Mouse (Mus musculus): Measurements from ENCODE around the gene Med27.

The Med27 gene

DNA sequence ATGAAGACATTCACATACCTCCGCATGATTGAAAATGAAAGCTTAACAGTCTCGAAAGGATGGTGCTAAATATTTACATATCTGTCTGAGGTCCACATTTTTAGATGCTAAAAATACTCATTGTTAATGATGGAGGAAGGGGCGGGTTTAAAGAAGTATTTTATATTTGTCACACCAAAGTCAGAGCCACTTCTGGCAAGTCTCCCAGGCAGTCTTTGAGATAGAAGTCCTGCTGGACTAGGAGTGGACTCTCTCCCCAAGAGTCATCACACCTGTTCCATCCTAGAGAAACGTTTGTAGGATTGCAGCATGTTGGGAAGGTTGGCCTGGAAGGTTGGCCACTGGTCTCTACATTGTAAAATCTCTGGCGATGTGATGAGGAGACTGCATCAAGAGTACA, 90.5 kb downstream of the Med27 start:
- DNase-seq (ENCODE audit: low spot score) = no peak

GRCm38 (mm10) chr2:29437861-29438529, 91.4 kb downstream of the Med27 start:
- no peak for DNase-seq (ENCODE audit: low spot score)

DNA sequence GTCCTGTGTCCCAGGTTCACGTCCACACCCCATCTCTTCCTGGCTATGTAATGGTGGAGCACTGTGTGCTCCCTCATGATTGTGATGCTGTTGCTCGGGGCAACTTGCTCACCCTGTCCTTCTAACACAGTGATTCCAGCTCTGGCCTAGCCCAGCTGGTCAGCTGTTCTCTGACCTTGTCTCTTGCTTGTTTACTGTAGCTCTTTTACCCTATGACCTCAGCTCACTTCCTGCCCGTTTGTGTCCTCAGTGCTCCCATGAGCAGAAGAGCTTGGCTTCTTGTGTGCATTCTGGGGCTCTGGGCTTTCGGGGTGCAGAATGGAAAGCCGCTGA, 91.9 kb downstream of the Med27 start:
- no peak for DNase-seq (ENCODE audit: low spot score)

- no peak for DNase-seq (ENCODE audit: low spot score)
Observed at GRCm38 (mm10) chr2:29438986-29439385, 92.4 kb downstream of the Med27 start.

- no peak for DNase-seq (ENCODE audit: low spot score)
Observed at GRCm38 (mm10) chr2:29439396-29439795, 92.8 kb downstream of the Med27 start.

- no peak for DNase-seq (ENCODE audit: low spot score)
Observed at GRCm38 (mm10) chr2:29439857-29440502, 93.4 kb downstream of the Med27 start.

DNA sequence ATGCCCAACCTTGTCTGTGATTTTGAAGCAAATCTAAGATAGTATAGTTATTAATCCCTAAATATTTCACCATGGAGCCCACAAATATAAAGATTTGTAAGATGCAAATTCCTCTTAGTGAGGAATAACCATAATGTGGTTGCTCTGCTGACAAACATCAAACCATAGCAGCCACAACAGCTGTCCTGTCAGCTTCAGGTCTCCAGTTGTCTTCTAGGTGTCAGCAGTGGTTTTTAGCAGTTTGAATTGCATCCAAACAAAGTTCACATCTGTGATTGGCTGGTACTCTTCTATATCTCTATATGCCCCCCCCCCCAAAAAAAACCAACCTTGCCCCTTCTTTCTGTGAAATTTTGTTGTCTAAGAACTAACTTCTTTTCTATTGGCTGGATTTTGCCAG, 95.7 kb downstream of the Med27 start:
- no peak for DNase-seq (ENCODE audit: low spot score)

DNA sequence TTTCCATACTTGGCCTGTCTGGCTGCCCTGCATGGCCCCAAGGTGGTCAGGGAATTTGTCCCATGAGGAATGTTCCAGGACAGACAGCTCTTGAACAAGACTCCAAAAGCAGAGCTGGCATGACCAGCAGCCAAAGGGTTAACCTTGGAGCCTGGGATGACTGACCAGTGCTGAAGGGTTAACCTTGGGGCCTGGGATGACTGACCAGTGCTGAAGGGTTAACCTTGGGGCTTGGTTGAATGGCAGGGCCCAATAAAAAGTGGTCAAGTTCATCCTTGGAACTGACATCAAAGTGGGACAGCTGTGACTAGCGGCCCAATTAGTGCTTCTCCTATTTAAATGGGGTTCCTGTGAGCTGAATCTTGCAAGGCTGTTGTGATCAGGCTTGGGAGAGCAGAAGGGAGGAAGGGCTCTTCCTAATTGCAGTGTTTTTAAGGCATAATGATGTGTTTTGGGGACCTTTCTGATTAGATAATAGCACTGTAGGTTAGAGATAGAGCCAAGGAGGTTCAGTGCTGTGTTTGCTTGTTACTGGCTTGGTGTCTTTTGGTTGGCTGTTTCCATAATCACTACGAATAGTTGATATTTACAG, 97.1 kb downstream of the Med27 start:
- no peak for DNase-seq (ENCODE audit: low spot score)

DNA sequence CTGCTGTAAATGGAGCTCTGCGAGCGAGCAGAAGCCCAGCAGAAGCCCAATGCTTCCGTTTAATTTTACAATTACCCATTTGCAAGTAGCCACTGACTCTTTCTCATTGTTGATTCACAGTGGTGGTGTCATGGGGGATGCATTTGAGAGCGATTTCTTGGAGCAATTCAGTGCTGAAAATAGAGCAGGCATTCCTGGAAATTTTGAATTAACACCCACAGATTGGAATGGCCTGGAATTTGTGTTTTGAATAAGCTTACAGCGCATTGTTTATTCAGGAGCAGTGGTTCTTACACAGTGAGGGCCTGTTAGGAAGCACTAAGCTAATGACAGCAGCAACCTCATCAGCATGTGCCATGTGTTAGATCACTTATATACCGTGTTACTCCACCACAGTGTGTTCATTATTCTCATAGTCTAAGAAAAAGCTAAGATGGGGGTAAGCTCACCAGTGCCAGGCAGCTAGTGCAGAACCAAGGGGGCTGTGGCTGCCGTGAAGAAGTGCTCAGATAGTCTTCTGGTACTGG, 101.9 kb downstream of the Med27 start:
- DNase-seq (ENCODE audit: low spot score) = no peak

DNA sequence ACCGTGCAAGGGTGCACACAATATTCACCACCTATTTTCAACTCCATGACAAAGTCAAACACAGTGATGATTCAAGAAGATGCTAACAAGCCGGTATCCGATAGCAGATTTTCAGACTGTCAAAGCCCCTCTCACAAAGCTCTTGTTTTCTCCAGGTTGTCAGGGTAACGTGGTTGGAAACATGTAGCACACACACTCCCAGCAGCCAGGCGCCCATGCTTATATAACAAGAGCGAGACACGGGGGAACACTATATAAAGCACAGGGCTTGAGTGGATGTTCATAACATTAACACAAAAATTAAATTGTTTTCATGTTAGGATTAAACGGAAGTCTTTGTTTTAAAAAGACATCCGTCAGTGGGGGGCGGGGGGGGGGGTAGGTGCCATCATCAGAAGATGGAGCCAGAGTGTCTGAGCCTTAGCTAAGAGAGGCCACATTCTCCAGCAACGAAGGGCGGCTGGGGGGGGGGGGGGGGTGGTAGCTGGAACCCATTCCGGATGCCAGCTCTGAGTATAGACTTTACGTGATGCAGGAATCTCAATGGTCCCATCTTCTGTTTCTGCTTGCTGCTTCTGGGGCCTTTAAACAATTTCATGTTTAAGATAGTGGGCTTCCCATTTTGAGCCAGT, 104.9 kb downstream of the Med27 start:
- DNase-seq (ENCODE audit: low spot score) = no peak

DNA sequence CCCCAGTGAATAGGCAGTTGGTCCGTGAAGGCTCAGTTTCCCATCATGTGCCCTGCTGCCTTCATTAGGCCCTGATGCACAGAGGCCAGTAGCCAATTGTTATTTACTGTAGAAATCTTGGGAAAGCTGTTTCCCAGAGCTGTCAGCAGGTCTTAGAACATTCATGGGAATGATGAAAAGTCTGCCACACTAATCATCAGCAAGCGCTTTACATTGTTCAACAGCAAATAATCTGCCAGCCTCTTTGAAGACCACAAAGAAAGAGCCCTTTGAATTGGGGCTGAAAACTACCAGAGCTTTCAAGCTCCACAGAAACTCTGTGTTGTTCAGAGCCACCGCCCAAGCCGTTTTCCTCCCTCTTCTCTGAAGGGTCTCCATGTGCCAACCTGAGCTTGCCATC, 106.8 kb downstream of the Med27 start:
- DNase-seq (ENCODE audit: low spot score) = no peak

- DNase-seq (ENCODE audit: low spot score) = no peak
Observed at GRCm38 (mm10) chr2:29456631-29457320, 110.2 kb downstream of the Med27 start.

- no peak for DNase-seq (ENCODE audit: low spot score)
Observed at GRCm38 (mm10) chr2:29457677-29458076, 111.1 kb downstream of the Med27 start.

GRCm38 (mm10) chr2:29458346-29458950, 111.8 kb downstream of the Med27 start:
- DNase-seq (ENCODE audit: low spot score) = no peak

GRCm38 (mm10) chr2:29459648-29460047, 113.0 kb downstream of the Med27 start:
- DNase-seq (ENCODE audit: low spot score) = no peak

GRCm38 (mm10) chr2:29461841-29462240, 115.2 kb downstream of the Med27 start:
- DNase-seq (ENCODE audit: low spot score) = no peak

DNA sequence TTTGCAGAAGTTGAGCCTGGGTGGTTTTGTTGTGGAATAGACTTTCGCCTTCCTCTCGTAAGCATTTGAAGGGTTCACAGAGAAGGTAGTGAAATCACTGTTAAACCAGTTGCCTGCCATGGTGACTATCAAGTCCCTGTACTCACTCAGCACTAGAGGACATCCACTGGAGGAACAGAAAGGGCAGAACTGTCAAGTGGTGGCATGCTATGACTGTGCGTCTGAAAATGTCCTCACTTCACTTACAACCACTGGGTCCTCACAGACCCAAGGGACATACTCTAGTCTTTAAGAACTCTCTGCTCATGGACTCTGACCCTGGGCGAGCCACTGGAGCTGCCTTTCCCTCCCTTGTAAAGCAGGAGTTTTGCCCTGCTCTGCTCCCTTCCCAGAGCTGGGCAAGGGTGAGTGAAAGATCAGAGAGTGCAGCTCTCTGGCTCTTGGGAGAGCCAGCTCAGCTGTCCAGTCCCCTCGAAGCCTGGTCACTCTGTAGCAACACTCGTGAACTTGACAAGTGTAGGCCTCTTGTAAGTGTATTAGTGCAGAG, 116.5 kb downstream of the Med27 start:
- DNase-seq (ENCODE audit: low spot score) = no peak

- DNase-seq (ENCODE audit: low spot score) = no peak
Observed at GRCm38 (mm10) chr2:29464851-29465648, 118.4 kb downstream of the Med27 start.

DNA sequence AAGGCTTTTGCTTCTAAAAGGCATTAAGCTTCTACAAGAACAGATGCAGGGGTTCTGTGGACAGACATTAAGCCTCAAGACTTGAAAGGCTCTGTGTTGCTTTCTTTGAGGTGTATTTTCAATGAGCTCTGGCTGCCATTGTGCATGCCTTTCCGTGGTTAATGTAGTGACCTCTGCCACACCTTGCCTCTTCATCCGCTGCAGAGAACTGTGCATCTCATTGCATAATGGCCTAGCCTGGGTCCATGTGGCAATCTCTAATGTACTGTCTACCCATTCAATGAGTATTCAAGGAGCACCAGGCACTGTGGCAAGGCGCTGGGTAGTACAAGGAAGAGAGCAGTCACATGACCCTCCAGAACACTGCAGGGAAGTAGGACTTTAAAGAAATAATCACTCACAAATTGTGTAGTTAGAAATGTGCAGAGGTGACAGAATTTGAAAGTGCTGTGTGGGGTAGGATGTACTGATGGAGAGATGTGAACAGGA, 119.1 kb downstream of the Med27 start:
- DNase-seq (ENCODE audit: low spot score) = no peak

DNA sequence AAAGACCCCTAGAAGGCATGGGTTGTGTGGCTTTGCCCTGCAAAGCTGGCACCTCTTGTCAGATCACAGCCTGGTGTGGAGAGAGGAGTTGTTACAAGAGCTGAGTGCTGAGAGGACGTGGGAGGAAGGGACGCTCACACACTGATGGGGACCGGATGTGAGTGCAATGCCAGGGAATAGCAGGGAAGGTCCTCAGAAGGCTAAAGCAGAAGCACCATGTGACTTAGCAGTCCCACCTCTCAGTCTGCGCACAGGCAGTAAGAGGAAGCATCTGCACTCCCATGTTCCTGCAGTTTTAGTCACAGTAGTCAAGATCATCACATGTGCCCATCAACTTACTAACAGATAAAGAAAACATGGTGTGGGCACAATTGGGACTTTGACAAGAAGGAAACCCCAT, 119.8 kb downstream of the Med27 start:
- no peak for DNase-seq (ENCODE audit: low spot score)

DNA sequence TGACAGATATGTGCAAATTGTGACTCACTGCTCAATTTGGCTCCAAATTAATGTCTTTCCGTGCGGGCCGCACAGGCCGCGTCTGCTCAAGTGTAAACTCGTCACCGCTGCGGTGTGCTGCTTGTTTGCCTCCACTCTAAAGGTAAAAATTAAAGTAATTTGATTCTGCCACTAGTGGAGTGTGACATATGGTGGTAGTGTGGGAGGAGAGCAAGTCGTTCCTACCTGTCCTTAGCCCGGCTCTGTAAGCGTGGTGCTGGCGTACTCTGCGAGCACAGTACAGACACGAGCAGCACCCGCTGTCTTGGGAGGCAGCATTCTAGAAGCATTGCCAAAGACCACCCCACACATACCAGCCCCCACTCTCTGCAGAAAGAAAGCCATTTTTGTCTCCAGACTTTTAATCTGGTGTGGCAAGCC, 121.9 kb downstream of the Med27 start:
- DNase-seq (ENCODE audit: low spot score) = no peak
